Mouse (Mus musculus): ENCODE results near the gene Sema4d. TPM values are rescaled to one million over a fixed set of nuclear protein-coding genes. Genes with fewer than 3 reads are reported as not detected.

Sema4d gene
- polyA plus RNA-seq, 1 experiment = 24.6 TPM

DNA sequence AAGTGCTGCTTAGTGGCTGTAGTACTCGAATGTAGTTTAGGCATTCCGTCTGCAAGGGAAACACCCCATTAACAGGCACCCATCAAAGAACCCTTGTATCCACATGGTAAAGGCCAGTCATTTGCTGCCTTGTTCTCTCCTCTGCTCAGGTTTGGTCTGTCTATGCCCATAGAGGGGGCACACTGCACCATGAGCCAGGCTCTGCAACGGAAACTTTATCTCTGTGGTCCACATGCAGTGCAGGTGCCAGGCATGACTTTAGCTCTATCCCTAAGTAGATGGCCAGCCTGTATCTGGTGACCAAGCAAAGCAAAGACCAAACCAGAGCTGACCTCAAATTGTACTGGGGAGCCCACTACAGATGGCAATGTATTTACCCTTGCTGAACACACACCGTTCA lies 73.0 kb downstream of the Sema4d start:
- Histone ChIP-seq H3K27ac (ENCODE audit: insufficient read depth, low read length) (no peak overlapping the region), H3K4me1 (ENCODE audit: control insufficient read depth, insufficient read depth, low read length) (peaks cover 4% of the 10 kb centered on the region), H3K36me3 (ENCODE audit: control insufficient read depth, insufficient read depth, low read length, poor library complexity, severe bottlenecking) (no peaks in the 10 kb centered on the region), H3K9me3 (replicated peaks; ENCODE audit: control insufficient read depth, insufficient read depth, low read length, poor library complexity, severe bottlenecking) (no peaks in the 10 kb centered on the region), H3K4me3 (ENCODE audit: low read depth, low read length) (no peak overlapping the region), H3K27me3 (ENCODE audit: control insufficient read depth, insufficient read depth, low read length, poor library complexity, severe bottlenecking) (no peaks in the 10 kb centered on the region), H3K9ac (ENCODE audit: low read depth, poor library complexity, severe bottlenecking) (no peak overlapping the region)
- TF ChIP-seq POLR2A (IDR thresholded peaks at IDR 0.05; ENCODE audit: insufficient read depth, low read length) = no peak
- no peak for TF ChIP-seq EP300 (IDR thresholded peaks at IDR 0.05; ENCODE audit: insufficient read depth, low read depth, low read length)
- no peak for TF ChIP-seq CTCF (IDR thresholded peaks at IDR 0.05; ENCODE audit: low read depth, low read length)

DNA sequence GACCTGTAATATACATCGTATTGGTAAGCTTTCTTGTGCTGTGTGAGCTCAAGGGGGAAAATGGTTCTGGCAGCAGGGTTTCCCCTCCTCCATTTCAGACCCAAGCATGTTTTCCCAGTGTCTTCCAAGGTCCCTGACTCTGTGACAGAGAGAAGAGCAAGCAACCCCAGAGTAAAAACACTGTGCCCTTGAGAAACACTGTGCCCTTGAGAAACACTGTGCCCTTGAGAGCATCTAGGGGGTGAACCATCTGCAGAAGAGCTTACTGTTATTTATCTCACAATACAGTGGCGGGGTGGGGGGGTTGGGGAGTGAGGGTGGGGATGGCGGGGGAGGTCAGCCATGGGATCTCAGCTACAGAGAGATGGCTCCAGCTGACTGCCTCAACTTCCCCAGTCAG lies 74.3 kb downstream of the Sema4d start:
- no peak overlapping the region for H3K27ac ChIP-seq (ENCODE audit: insufficient read depth, low read length)
- H3K4me1 ChIP-seq (ENCODE audit: control insufficient read depth, insufficient read depth, low read length) = no peaks in the 10 kb centered on the region
- H3K9me3 ChIP-seq (replicated peaks; ENCODE audit: control insufficient read depth, insufficient read depth, low read length, poor library complexity, severe bottlenecking) = no peaks in the 10 kb centered on the region
- no peak for TF ChIP-seq CTCF (IDR thresholded peaks at IDR 0.05; ENCODE audit: low read depth, low read length)
- no peak for TF ChIP-seq EP300 (IDR thresholded peaks at IDR 0.05; ENCODE audit: insufficient read depth, low read depth, low read length)
- TF ChIP-seq POLR2A (IDR thresholded peaks at IDR 0.05; ENCODE audit: insufficient read depth, low read length) = no peak
- H3K4me3 ChIP-seq (ENCODE audit: low read depth, low read length) = no peak overlapping the region
- H3K27me3 ChIP-seq (ENCODE audit: control insufficient read depth, insufficient read depth, low read length, poor library complexity, severe bottlenecking) = no peaks in the 10 kb centered on the region
- H3K9ac ChIP-seq (ENCODE audit: low read depth, poor library complexity, severe bottlenecking) = no peak overlapping the region
- 0 out of 2 replicates have a peak, but pooled peaks cover 1% of the 10 kb centered on the region for H3K36me3 ChIP-seq (ENCODE audit: control insufficient read depth, insufficient read depth, low read length, poor library complexity, severe bottlenecking)

DNA sequence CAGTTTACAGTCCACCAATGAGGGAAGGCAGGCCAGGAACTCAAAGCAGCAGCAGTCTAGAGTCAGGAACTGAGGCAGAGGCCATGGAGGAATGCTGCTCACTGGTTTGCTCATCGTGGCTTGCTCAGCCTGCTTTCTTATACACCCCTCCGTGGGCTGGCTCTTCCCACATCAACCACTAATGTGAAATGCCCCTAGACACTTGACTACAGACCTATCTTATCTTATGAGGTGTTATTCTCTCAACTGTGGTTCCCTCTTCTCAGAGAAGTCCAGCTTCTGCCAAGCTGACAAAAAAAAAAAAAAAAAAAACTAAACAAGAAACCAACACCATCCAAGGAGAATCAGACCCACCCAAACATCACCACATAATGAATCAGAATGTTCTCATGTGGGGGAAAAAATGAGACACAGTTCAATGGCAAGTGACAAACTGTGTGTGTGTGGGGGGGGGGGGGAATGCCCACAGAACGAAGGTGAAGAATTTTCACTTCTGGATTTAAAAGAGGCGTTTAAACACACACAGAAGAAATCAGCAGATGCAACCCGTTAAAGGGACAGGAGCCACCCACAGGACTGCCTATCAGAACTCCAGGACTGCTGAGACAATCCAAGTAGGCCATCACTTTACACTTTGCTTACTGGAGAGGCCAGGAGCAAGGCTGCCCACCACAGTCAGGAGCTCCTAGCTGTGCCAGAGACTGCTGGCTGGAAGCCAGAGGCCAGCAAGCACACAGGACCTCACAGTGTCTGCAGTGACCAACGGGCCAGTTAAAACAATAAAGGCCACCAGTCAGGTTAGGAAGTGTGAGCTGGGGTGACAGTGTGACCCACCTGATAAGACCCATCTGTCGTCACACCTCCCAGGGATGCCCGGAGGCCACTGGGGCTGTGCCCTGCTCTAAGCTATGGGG lies 76.9 kb downstream of the Sema4d start:
- no peak overlapping the region for H3K4me3 ChIP-seq (ENCODE audit: low read depth, low read length)
- no peaks in the 10 kb centered on the region for H3K9me3 ChIP-seq (replicated peaks; ENCODE audit: control insufficient read depth, insufficient read depth, low read length, poor library complexity, severe bottlenecking)
- TF ChIP-seq EP300 (IDR thresholded peaks at IDR 0.05; ENCODE audit: insufficient read depth, low read depth, low read length) (no peak), CTCF (IDR thresholded peaks at IDR 0.05; ENCODE audit: low read depth, low read length) (no peak)
- H3K27me3 ChIP-seq (ENCODE audit: control insufficient read depth, insufficient read depth, low read length, poor library complexity, severe bottlenecking) = no peaks in the 10 kb centered on the region
- no peak overlapping the region for H3K9ac ChIP-seq (ENCODE audit: low read depth, poor library complexity, severe bottlenecking)
- H3K4me1 ChIP-seq (ENCODE audit: control insufficient read depth, insufficient read depth, low read length) = no peaks in the 10 kb centered on the region
- no peak overlapping the region for H3K27ac ChIP-seq (ENCODE audit: insufficient read depth, low read length)
- peaks cover 2% of the 10 kb centered on the region; the same call in 1 of the 2 replicates for H3K36me3 ChIP-seq (ENCODE audit: control insufficient read depth, insufficient read depth, low read length, poor library complexity, severe bottlenecking)

DNA sequence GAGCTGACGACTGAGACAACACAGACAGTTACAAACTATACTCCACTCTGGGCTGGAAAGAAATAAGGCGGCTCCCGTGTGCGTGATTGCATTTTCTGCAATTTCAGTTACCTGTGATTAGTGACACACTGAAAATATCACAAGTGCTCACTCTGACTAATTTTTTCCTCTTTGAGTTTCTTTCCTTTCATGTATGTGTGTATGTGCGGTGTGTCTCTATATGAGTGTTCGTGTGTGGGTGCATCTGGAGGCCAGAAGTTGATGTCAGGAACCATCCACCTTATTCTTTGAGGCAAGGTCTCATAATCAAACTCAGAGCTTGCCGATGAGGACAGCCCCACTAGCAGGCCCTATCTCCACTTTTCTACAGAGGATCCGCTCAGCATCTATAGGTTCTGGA lies 81.5 kb downstream of the Sema4d start:
- H3K9me3 ChIP-seq (replicated peaks; ENCODE audit: control insufficient read depth, insufficient read depth, low read length, poor library complexity, severe bottlenecking) = no peaks in the 10 kb centered on the region
- H3K27me3 ChIP-seq (ENCODE audit: control insufficient read depth, insufficient read depth, low read length, poor library complexity, severe bottlenecking) = no peaks in the 10 kb centered on the region
- no peak overlapping the region for H3K4me3 ChIP-seq (ENCODE audit: low read depth, low read length)
- no peak overlapping the region for H3K27ac ChIP-seq (ENCODE audit: insufficient read depth, low read length)
- H3K36me3 ChIP-seq (ENCODE audit: control insufficient read depth, insufficient read depth, low read length, poor library complexity, severe bottlenecking) = peaks cover 2% of the 10 kb centered on the region
- no peaks in the 10 kb centered on the region for H3K4me1 ChIP-seq (ENCODE audit: control insufficient read depth, insufficient read depth, low read length)
- H3K9ac ChIP-seq (ENCODE audit: low read depth, poor library complexity, severe bottlenecking) = no peak overlapping the region
- no peak for TF ChIP-seq POLR2A (IDR thresholded peaks at IDR 0.05; ENCODE audit: insufficient read depth, low read length)
- TF ChIP-seq CTCF (IDR thresholded peaks at IDR 0.05; ENCODE audit: low read depth, low read length) = no peak
- TF ChIP-seq EP300 (IDR thresholded peaks at IDR 0.05; ENCODE audit: insufficient read depth, low read depth, low read length) = no peak

DNA sequence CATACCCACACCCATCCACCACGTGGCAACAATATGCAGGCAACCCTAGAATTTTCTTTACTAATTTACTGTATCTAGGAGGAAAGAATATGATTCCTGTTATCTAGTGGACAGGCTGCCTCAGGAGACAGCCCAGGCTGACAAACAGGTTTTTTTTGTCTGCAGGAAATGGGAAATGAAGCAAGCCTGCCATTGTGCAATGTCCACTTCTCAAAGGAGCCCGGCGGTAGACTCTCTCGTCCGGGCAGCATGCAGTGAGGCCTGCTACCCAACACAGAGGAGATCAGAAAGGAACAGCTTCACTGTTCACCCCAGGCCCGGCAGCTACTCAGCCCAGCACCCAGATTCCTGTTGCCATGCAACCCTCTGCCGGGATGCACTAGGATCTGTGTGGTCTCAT lies 82.8 kb downstream of the Sema4d start:
- Histone ChIP-seq H3K27ac (ENCODE audit: insufficient read depth, low read length) (no peak overlapping the region), H3K9ac (ENCODE audit: low read depth, poor library complexity, severe bottlenecking) (no peak overlapping the region), H3K4me3 (ENCODE audit: low read depth, low read length) (no peak overlapping the region), H3K27me3 (ENCODE audit: control insufficient read depth, insufficient read depth, low read length, poor library complexity, severe bottlenecking) (no peaks in the 10 kb centered on the region), H3K9me3 (replicated peaks; ENCODE audit: control insufficient read depth, insufficient read depth, low read length, poor library complexity, severe bottlenecking) (no peaks in the 10 kb centered on the region), H3K36me3 (ENCODE audit: control insufficient read depth, insufficient read depth, low read length, poor library complexity, severe bottlenecking) (peaks cover 2% of the 10 kb centered on the region), H3K4me1 (ENCODE audit: control insufficient read depth, insufficient read depth, low read length) (no peaks in the 10 kb centered on the region)
- TF ChIP-seq POLR2A (IDR thresholded peaks at IDR 0.05; ENCODE audit: insufficient read depth, low read length) = no peak
- no peak for TF ChIP-seq EP300 (IDR thresholded peaks at IDR 0.05; ENCODE audit: insufficient read depth, low read depth, low read length)
- no peak for TF ChIP-seq CTCF (IDR thresholded peaks at IDR 0.05; ENCODE audit: low read depth, low read length)
